Mouse (Mus musculus): ENCODE results near the gene 1700025C18Rik. TPM values are rescaled to one million over a fixed set of nuclear protein-coding genes. Genes with fewer than 3 reads are reported as not detected.

Gene 1700025C18Rik
- polyA plus RNA-seq, 1 experiment from 2014 or later: not detected

DNA sequence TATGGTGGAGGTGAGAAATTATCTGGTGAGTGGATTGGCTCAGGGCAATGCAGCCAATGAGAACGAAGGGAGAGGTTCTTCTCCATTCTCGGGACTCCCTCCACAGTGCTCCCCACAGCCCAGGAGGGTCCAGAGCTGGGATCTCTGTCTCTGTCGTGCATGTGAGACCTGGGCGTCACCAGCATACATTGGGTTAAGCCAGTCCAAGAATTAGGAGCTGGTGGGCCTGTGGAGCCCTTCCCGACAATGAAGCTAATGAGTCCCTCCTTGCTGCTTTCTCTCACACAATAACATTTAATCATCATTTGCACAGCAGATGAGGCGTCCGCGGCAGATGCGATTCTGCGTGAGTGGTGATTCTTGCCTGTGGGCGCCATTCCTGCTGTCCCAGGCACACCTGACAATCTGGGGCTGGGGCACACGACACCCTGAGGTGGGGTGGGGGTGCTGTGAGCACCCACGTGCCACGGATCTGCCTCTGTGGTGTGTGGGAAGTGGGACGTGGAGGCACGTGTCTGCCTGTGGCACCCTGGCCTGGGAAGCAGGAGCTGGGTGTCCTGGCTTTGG, 15.0 kb upstream of the 1700025C18Rik start:
- 67% methylated on average over 16 of the region's 16 CpGs for WGBS
- ATAC-seq (ENCODE audit: insufficient number of reproducible peaks, low FRiP score, low TSS enrichment, low read depth): no peak
- Histone ChIP-seq H3K4me2 (replicated peaks) (no peak overlapping the region), H3K4me1 (no peaks in the 10 kb centered on the region), H3K27ac (replicated peaks) (no peak overlapping the region), H3K9ac (no peak overlapping the region), H3K27me3 (peaks cover 72% of the 10 kb centered on the region), H3K4me3 (replicated peaks) (no peak overlapping the region), H3K36me3 (no peaks in the 10 kb centered on the region), H3K9me3 (replicated peaks) (no peaks in the 10 kb centered on the region)

DNA sequence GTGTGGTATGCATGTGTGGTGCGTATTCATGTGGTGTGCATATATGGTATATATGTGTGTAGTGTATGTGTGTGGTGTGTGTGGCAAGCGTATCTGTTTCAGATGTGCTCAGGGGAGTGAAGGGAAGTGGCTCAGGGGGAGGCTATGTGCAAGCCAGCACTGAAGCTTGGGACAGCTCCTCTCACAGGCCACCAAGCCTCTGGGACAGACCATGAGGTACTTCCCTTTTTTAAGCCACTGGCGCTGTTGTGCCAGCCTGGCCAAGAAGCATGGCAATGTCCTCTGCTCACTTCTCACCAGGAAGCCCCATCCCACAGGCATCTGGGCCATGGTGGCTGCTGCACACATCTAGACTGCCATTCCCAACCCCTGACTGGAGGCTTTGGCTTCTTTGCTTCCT, 12.4 kb upstream of the 1700025C18Rik start:
- Histone ChIP-seq H3K4me3 (replicated peaks) (no peak overlapping the region), H3K4me1 (no peaks in the 10 kb centered on the region), H3K36me3 (no peaks in the 10 kb centered on the region), H3K9me3 (replicated peaks) (no peaks in the 10 kb centered on the region), H3K27ac (replicated peaks) (no peak overlapping the region), H3K9ac (no peak overlapping the region), H3K27me3 (peaks cover 54% of the 10 kb centered on the region), H3K4me2 (replicated peaks) (no peak overlapping the region)
- no peak for ATAC-seq (ENCODE audit: insufficient number of reproducible peaks, low FRiP score, low TSS enrichment, low read depth)
- 73% methylated on average over 3 of the region's 3 CpGs for WGBS

DNA sequence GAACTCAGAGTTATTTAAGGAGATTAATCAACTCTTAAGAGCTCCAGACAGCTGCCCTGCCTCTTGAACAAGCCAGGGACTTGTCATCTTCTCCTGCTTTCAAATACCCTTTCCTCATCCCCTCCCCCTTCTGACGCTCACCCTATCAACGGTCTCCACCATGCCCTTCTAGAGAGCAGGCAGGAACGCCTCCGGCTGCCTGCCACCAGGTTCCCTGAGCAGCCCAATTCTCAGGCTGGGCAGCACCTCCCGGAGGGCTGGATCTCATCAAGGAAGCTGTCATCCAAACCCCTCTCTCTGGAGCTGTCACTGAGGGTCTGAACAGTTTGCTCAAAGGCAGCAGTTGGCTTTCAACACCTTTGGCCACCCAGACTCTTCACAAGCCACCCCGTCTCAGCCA, 10.2 kb upstream of the 1700025C18Rik start:
- Histone ChIP-seq H3K36me3 (no peaks in the 10 kb centered on the region), H3K4me2 (replicated peaks) (no peak overlapping the region), H3K9me3 (replicated peaks) (no peaks in the 10 kb centered on the region), H3K9ac (no peak overlapping the region), H3K27me3 (peaks cover 57% of the 10 kb centered on the region), H3K27ac (replicated peaks) (no peak overlapping the region), H3K4me3 (replicated peaks) (no peak overlapping the region), H3K4me1 (no peaks in the 10 kb centered on the region)
- WGBS: 7% methylated on average over 6 of the region's 6 CpGs
- no peak for ATAC-seq (ENCODE audit: insufficient number of reproducible peaks, low FRiP score, low TSS enrichment, low read depth)

- no peak for ATAC-seq (ENCODE audit: insufficient number of reproducible peaks, low FRiP score, low TSS enrichment, low read depth)
- H3K27me3 ChIP-seq: peaks cover 52% of the 10 kb centered on the region
Measured at GRCm38 (mm10) chr2:165098861-165099260, 8.3 kb upstream of the 1700025C18Rik start.

GRCm38 (mm10) chr2:165096367-165096766, 5.8 kb upstream of the 1700025C18Rik start:
- ATAC-seq (ENCODE audit: insufficient number of reproducible peaks, low FRiP score, low TSS enrichment, low read depth): no peak
- 16% methylated on average over 10 of the region's 10 CpGs for WGBS
- H3K27me3 ChIP-seq: peaks cover 37% of the 10 kb centered on the region

More at GRCm38 (mm10) chr2:165098861-165099260, 8.3 kb upstream of the 1700025C18Rik start:
- Histone ChIP-seq H3K4me1 (no peaks in the 10 kb centered on the region), H3K36me3 (no peaks in the 10 kb centered on the region), H3K4me2 (replicated peaks) (no peak overlapping the region), H3K27ac (replicated peaks) (no peak overlapping the region), H3K9me3 (replicated peaks) (no peaks in the 10 kb centered on the region), H3K9ac (no peak overlapping the region), H3K4me3 (replicated peaks) (no peak overlapping the region)
- 68% methylated on average over 3 of the region's 3 CpGs for WGBS

DNA sequence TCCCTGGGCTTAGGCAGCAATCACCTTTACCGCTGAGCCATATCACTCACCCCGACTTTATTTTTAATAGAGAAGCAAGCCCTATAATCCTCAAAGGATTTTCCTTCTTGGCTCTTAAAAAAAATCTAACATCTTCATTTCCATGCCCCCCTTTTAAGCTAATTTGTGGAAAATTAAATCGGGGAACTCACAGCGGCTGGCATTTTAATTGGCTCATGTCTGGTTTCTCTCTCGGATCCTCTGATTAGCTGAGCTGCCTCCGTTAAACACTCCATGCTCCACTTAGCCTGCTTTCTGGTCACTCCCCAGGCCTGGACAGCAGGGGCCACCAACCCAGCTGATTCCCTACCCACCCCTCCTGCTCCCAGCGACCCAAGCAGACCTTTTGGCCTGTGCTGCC, 1.8 kb upstream of the 1700025C18Rik start:
- H3K27me3 ChIP-seq: peaks cover 21% of the 10 kb centered on the region
- WGBS: 45% methylated on average over 7 of the region's 7 CpGs

More at GRCm38 (mm10) chr2:165096367-165096766, 5.8 kb upstream of the 1700025C18Rik start:
- Histone ChIP-seq H3K4me1 (no peaks in the 10 kb centered on the region), H3K4me2 (replicated peaks) (no peak overlapping the region), H3K36me3 (no peaks in the 10 kb centered on the region), H3K9me3 (replicated peaks) (no peaks in the 10 kb centered on the region), H3K27ac (replicated peaks) (no peak overlapping the region), H3K9ac (no peak overlapping the region), H3K4me3 (replicated peaks) (no peak overlapping the region)

GRCm38 (mm10) chr2:165091433-165091965, 949 bp upstream of the 1700025C18Rik start:
- WGBS: 71% methylated on average over 8 of the region's 8 CpGs

More for the DNA sequence above, 1.8 kb upstream of the 1700025C18Rik start:
- no peaks in the 10 kb centered on the region for H3K4me1 ChIP-seq
- no peaks in the 10 kb centered on the region for H3K9me3 ChIP-seq (replicated peaks)
- no peak overlapping the region for H3K9ac ChIP-seq
- no peak overlapping the region for H3K27ac ChIP-seq (replicated peaks)
- no peak overlapping the region for H3K4me3 ChIP-seq (replicated peaks)
- no peak overlapping the region for H3K4me2 ChIP-seq (replicated peaks)
- ATAC-seq (ENCODE audit: insufficient number of reproducible peaks, low FRiP score, low TSS enrichment, low read depth): no peak
- H3K36me3 ChIP-seq: no peaks in the 10 kb centered on the region

GRCm38 (mm10) chr2:165089470-165089869, 1.1 kb downstream of the 1700025C18Rik start:
- Histone ChIP-seq H3K9ac (no peak overlapping the region), H3K4me3 (replicated peaks) (no peak overlapping the region), H3K36me3 (no peaks in the 10 kb centered on the region), H3K27me3 (0 out of 2 replicates have a peak, but pooled peaks cover 3% of the 10 kb centered on the region), H3K4me2 (replicated peaks) (no peak overlapping the region), H3K9me3 (replicated peaks) (no peaks in the 10 kb centered on the region), H3K4me1 (no peaks in the 10 kb centered on the region), H3K27ac (replicated peaks) (no peak overlapping the region)
- ATAC-seq (ENCODE audit: insufficient number of reproducible peaks, low FRiP score, low TSS enrichment, low read depth): no peak
- 28% methylated on average over 14 of the region's 14 CpGs for WGBS

More at GRCm38 (mm10) chr2:165091433-165091965, 949 bp upstream of the 1700025C18Rik start:
- Histone ChIP-seq H3K4me1 (no peaks in the 10 kb centered on the region), H3K36me3 (no peaks in the 10 kb centered on the region), H3K27me3 (peaks cover 12% of the 10 kb centered on the region; the same call in 1 of the 2 replicates), H3K9me3 (replicated peaks) (no peaks in the 10 kb centered on the region), H3K9ac (no peak overlapping the region), H3K4me2 (replicated peaks) (no peak overlapping the region), H3K27ac (replicated peaks) (no peak overlapping the region), H3K4me3 (replicated peaks) (no peak overlapping the region)
- no peak for ATAC-seq (ENCODE audit: insufficient number of reproducible peaks, low FRiP score, low TSS enrichment, low read depth)

- 74% methylated on average over 4 of the region's 4 CpGs for WGBS
- no peak overlapping the region for H3K27ac ChIP-seq (replicated peaks)
- H3K9me3 ChIP-seq (replicated peaks): no peaks in the 10 kb centered on the region
- H3K4me2 ChIP-seq (replicated peaks): no peak overlapping the region
- no peaks in the 10 kb centered on the region for H3K36me3 ChIP-seq
- H3K9ac ChIP-seq: no peak overlapping the region
- ATAC-seq (ENCODE audit: insufficient number of reproducible peaks, low FRiP score, low TSS enrichment, low read depth): no peak
- no peaks in the 10 kb centered on the region for H3K4me1 ChIP-seq
- H3K27me3 ChIP-seq: 0 out of 2 replicates have a peak, but pooled peaks cover 3% of the 10 kb centered on the region
- no peak overlapping the region for H3K4me3 ChIP-seq (replicated peaks)
Measured at GRCm38 (mm10) chr2:165086634-165087033, 3.9 kb downstream of the 1700025C18Rik start.

GRCm38 (mm10) chr2:165081257-165081656, 9.3 kb downstream of the 1700025C18Rik start:
- Histone ChIP-seq H3K27ac (replicated peaks) (no peak overlapping the region), H3K36me3 (no peaks in the 10 kb centered on the region), H3K9me3 (replicated peaks) (no peaks in the 10 kb centered on the region), H3K9ac (no peak overlapping the region), H3K27me3 (peaks cover 52% of the 10 kb centered on the region), H3K4me2 (replicated peaks) (no peak overlapping the region), H3K4me3 (replicated peaks) (no peak overlapping the region), H3K4me1 (no peaks in the 10 kb centered on the region)
- WGBS: 15% methylated on average over 7 of the region's 7 CpGs
- ATAC-seq (ENCODE audit: insufficient number of reproducible peaks, low FRiP score, low TSS enrichment, low read depth): no peak

- H3K4me3 ChIP-seq (replicated peaks): no peak overlapping the region
- H3K4me1 ChIP-seq: no peaks in the 10 kb centered on the region; the same call in 1 of the 2 replicates
- H3K4me2 ChIP-seq (replicated peaks): no peak overlapping the region
- H3K36me3 ChIP-seq: no peaks in the 10 kb centered on the region
- no peak overlapping the region for H3K9ac ChIP-seq
- H3K27me3 ChIP-seq: peaks cover 58% of the 10 kb centered on the region
- WGBS: 18% methylated on average over 9 of the region's 9 CpGs
- H3K27ac ChIP-seq (replicated peaks): no peak overlapping the region
- H3K9me3 ChIP-seq (replicated peaks): no peaks in the 10 kb centered on the region
- ATAC-seq (ENCODE audit: insufficient number of reproducible peaks, low FRiP score, low TSS enrichment, low read depth): no peak; the same call in 1 of the 2 replicates
Measured at GRCm38 (mm10) chr2:165080657-165081056, 9.9 kb downstream of the 1700025C18Rik start.

GRCm38 (mm10) chr2:165078605-165079004, 11.9 kb downstream of the 1700025C18Rik start:
- 26% methylated on average over 10 of the region's 10 CpGs for WGBS

More at GRCm38 (mm10) chr2:165078605-165079004, 11.9 kb downstream of the 1700025C18Rik start:
- Histone ChIP-seq H3K4me2 (replicated peaks) (no peak overlapping the region), H3K36me3 (no peaks in the 10 kb centered on the region), H3K9me3 (replicated peaks) (no peaks in the 10 kb centered on the region), H3K27ac (replicated peaks) (no peak overlapping the region), H3K27me3 (peaks cover 77% of the 10 kb centered on the region), H3K4me1 (no peaks in the 10 kb centered on the region; the same call in 1 of the 2 replicates), H3K4me3 (replicated peaks) (no peak overlapping the region), H3K9ac (no peak overlapping the region)
- no peak for ATAC-seq (ENCODE audit: insufficient number of reproducible peaks, low FRiP score, low TSS enrichment, low read depth)

All from embryonic facial prominence, embryonic 15.5 days (tissue).